Mouse (Mus musculus) kidney, postnatal 14 days (tissue): Measurements from ENCODE around the gene Asic4.

Experiments used
- DNase-seq: peaks from one replicate; pipeline ENCODE4 v3.0.0; 2022; ENCODE audit warnings: mixed read lengths

Asic4 gene

GRCm38 (mm10) chr1:75450314-75451005, at the start of gene Asic4:
Gene Asic4 (plus strand): TSS chr1:75450436.
- DNase-seq = no peak

GRCm38 (mm10) chr1:75400493-75401115, 49.6 kb upstream of the Asic4 start:
- DNase-seq = no peak

- no peak for DNase-seq
Observed at GRCm38 (mm10) chr1:75405547-75405946, 44.7 kb upstream of the Asic4 start.

GRCm38 (mm10) chr1:75406173-75406572, 44.1 kb upstream of the Asic4 start:
- no peak for DNase-seq

GRCm38 (mm10) chr1:75407056-75407455, 43.2 kb upstream of the Asic4 start:
- DNase-seq = no peak

GRCm38 (mm10) chr1:75408210-75408609, 42.0 kb upstream of the Asic4 start:
- no peak for DNase-seq

GRCm38 (mm10) chr1:75409950-75410349, 40.3 kb upstream of the Asic4 start:
- no peak for DNase-seq

- DNase-seq = no peak
Observed at GRCm38 (mm10) chr1:75412196-75412595, 38.0 kb upstream of the Asic4 start.

- DNase-seq = peak; percentile 26
Observed at GRCm38 (mm10) chr1:75413749-75414148, 36.5 kb upstream of the Asic4 start.

GRCm38 (mm10) chr1:75421794-75422193, 28.4 kb upstream of the Asic4 start:
- no peak for DNase-seq

- peak; percentile 11 for DNase-seq
Observed at GRCm38 (mm10) chr1:75422216-75422822, 27.9 kb upstream of the Asic4 start.

- DNase-seq = peak; percentile 55
Observed at GRCm38 (mm10) chr1:75422823-75423471, 27.3 kb upstream of the Asic4 start.

GRCm38 (mm10) chr1:75423780-75424390, 26.4 kb upstream of the Asic4 start:
- DNase-seq = no peak

GRCm38 (mm10) chr1:75425796-75426471, 24.3 kb upstream of the Asic4 start:
- peak; percentile 41 for DNase-seq

- DNase-seq = peak; percentile 89
Observed at GRCm38 (mm10) chr1:75435475-75436328, 14.5 kb upstream of the Asic4 start, which contains the start of gene Gmppa. Gene Gmppa (plus strand): TSS chr1:75435930.

- DNase-seq = no peak
Observed at GRCm38 (mm10) chr1:75438782-75439181, 11.5 kb upstream of the Asic4 start.

- no peak for DNase-seq
Observed at GRCm38 (mm10) chr1:75440661-75441060, 9.6 kb upstream of the Asic4 start.

GRCm38 (mm10) chr1:75441471-75441996, 8.7 kb upstream of the Asic4 start:
- no peak for DNase-seq

GRCm38 (mm10) chr1:75442171-75442570, 8.1 kb upstream of the Asic4 start:
- no peak for DNase-seq

- no peak for DNase-seq
Observed at GRCm38 (mm10) chr1:75442811-75443210, 7.4 kb upstream of the Asic4 start.
